Mouse (Mus musculus) small intestine, adult 2 months (tissue): Measurements from ENCODE around the gene Gm17455. TPM values are rescaled to one million over a fixed set of nuclear protein-coding genes. Genes with fewer than 3 reads are reported as not detected.

Source experiments
- H3K27ac ChIP-seq: fragments of 200-500 bp; 2 replicates; pipeline ENCODE4 v1.5.1; 2012; ENCODE audit warnings: low read depth, low read length, control low read depth, inconsistent platforms; ENCODE audit not compliant: insufficient read depth
- H3K27me3 ChIP-seq: fragments of 200-500 bp; 2 replicates; pipeline ENCODE4 v1.6.1; 2012; ENCODE audit warnings: mild to moderate bottlenecking, moderate library complexity, low read length, inconsistent platforms; ENCODE audit not compliant: control insufficient read depth, insufficient read depth
- H3K36me3 ChIP-seq: fragments of 200-500 bp; 2 replicates; pipeline ENCODE4 v1.6.1; 2012; ENCODE audit warnings: mild to moderate bottlenecking, low read length, control low read depth, inconsistent platforms; ENCODE audit not compliant: control insufficient read depth, insufficient read depth
- H3K4me1 ChIP-seq: fragments of 200-500 bp; 2 replicates; pipeline ENCODE4 v1.6.1; 2012; ENCODE audit warnings: low read length, inconsistent platforms, mixed read lengths; ENCODE audit not compliant: control insufficient read depth, insufficient read depth, insufficient read length
- H3K4me3 ChIP-seq: fragments of 200-500 bp; 2 replicates; pipeline ENCODE4 v1.5.1; 2012; ENCODE audit warnings: low read depth, mild to moderate bottlenecking, control low read depth, inconsistent platforms, low read length, moderate library complexity
- CTCF ChIP-seq: fragments of 200-500 bp; IDR thresholded peaks from 2 replicates; pipeline ENCODE4 v1.5.1; 2012; ENCODE audit warnings: low read depth, mild to moderate bottlenecking, control low read depth, inconsistent platforms, low read length, moderate library complexity, mixed read lengths; ENCODE audit not compliant: insufficient replicate concordance, insufficient read length; ENCODE audit errors: extremely low read depth
- POLR2A ChIP-seq: fragments of 200-500 bp; IDR thresholded peaks from 2 replicates; pipeline ENCODE4 v1.6.1; 2012; ENCODE audit warnings: low read depth, mild to moderate bottlenecking, control low read depth, inconsistent platforms, low read length, moderate library complexity
- WGBS: fragments of 180-500 bp; shearing (Covaris S2); methylation state at CpG from one replicate; pipeline ENCODE4 v1.1.7; 2018; 5-methylcytosine and 5-hydroxymethylcytosine counted together
- polyA plus RNA-seq: library from polyadenylated mRNA; depleted of rRNA; stranded (reverse); fragments of >200 nt; gene quantifications from 2 replicates; pipeline ENCODE4 v1.2.3, GENCODE M21; 2012

Gene Gm17455
- polyA plus RNA-seq, 1 experiment = 0.51 TPM

DNA sequence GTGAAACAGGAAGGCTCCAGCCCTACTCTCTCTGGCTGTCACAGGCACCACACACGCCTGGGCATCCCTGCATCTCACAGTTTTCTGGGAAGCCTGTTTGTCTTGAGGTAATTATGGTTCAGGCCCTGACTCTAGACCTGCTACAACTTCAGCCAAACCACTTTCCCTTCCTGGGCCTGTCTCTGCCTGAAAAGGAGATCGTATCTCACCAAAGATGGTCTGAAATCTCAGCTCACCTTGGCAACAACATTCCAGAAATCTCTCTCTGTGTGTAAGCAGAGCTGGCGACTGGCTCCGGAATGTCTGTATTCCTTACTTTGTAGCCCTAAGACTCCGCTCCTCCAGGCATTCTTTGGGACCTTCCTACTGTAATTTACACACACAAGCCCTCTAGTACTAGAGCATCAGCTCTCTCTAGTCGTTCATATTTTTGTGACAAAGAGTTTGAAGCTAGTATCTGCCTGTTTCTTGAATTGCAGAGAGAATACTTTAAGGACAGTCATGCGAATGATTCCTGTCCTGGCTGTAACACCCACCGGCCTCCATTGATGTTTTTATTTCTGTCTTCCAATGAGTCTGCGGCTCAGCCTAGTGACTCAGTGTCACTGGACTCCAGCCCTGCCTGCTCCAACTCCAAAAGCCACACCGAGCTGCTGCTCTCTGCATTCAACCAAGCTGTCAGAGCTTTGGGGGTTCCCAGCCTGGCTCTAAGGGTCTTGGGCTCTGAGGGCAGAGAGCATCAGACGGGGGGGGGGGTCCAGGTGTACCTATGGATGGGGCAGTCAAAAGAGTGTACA lies 44.4 kb upstream of the Gm17455 start:
- 67% methylated on average over 11 of the region's 11 CpGs for WGBS
- Histone ChIP-seq H3K27ac (peak overlapping the region; percentile 23), H3K27me3 (no peaks in the 10 kb centered on the region), H3K36me3 (peaks cover 3% of the 10 kb centered on the region), H3K4me3 (no peak overlapping the region), H3K4me1 (peaks cover 21% of the 10 kb centered on the region)
- TF ChIP-seq POLR2A (no peak), CTCF (no peak)

DNA sequence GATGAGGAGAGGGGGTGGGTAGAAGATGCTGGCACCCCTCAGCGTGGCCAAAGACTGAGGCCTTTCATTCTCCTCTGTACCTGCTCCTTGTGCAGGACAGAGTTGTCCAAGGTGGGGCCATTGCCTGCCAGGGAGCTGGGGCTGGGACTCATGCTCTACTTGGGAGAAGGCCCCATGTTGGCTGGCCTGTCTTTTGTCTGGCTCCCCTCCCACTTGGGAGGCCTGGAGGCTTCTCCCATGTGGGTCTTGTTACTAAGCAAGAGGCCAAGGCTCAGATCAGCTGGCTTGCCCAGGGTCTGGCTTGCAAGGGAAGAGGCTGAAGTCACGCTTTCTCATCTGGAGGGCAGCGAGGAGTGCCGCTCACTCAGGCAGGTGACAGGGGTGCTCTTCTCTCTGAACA lies 42.1 kb upstream of the Gm17455 start:
- Histone ChIP-seq H3K36me3 (peaks cover 4% of the 10 kb centered on the region), H3K27ac (no peak overlapping the region), H3K4me3 (no peak overlapping the region), H3K27me3 (no peaks in the 10 kb centered on the region), H3K4me1 (peaks cover 10% of the 10 kb centered on the region)
- WGBS = 92% methylated on average over 4 of the region's 4 CpGs
- TF ChIP-seq POLR2A (no peak), CTCF (no peak)

- Histone ChIP-seq H3K27me3 (no peaks in the 10 kb centered on the region), H3K36me3 (peaks cover 4% of the 10 kb centered on the region), H3K4me1 (peaks cover 9% of the 10 kb centered on the region), H3K27ac (no peak overlapping the region), H3K4me3 (no peak overlapping the region)
- WGBS = 91% methylated on average over 14 of the region's 14 CpGs
- TF ChIP-seq CTCF (no peak), POLR2A (no peak)
Measured at GRCm38 (mm10) chr10:60357901-60358300, 41.6 kb upstream of the Gm17455 start.

- peaks cover 4% of the 10 kb centered on the region for H3K36me3 ChIP-seq
- TF ChIP-seq POLR2A (no peak), CTCF (no peak)
- H3K27ac ChIP-seq = no peak overlapping the region
- H3K27me3 ChIP-seq = no peaks in the 10 kb centered on the region
- H3K4me3 ChIP-seq = no peak overlapping the region
- WGBS = 76% methylated on average over 4 of the region's 4 CpGs
- peaks cover 9% of the 10 kb centered on the region for H3K4me1 ChIP-seq
Measured at GRCm38 (mm10) chr10:60358776-60359175, 40.8 kb upstream of the Gm17455 start.

GRCm38 (mm10) chr10:60361615-60362309 lies 37.8 kb upstream of the Gm17455 start:
- WGBS = 38% methylated on average over 12 of the region's 12 CpGs
- H3K36me3 ChIP-seq = peaks cover 4% of the 10 kb centered on the region
- no peaks in the 10 kb centered on the region for H3K27me3 ChIP-seq
- TF ChIP-seq CTCF (no peak), POLR2A (no peak)
- H3K4me1 ChIP-seq = peaks cover 3% of the 10 kb centered on the region; the same call in 1 of the 2 replicates
- H3K27ac ChIP-seq = peak overlapping the region; percentile 7
- no peak overlapping the region for H3K4me3 ChIP-seq

DNA sequence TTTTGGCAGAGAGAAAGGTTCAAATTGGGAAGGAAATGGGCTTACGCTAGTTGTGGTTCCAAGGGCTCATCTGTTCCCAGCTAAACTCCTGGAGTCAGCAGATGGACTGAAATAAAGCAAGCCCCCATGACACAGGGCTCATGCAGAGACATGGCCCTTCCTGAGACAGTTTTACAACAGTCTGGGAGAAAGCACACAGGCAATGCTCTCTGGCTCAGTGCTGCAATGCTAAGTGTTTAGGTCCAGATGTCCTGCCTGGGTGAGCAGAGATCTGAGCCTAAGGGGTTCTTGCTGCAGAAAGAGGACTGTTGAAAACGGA lies 37.3 kb upstream of the Gm17455 start:
- H3K36me3 ChIP-seq = peaks cover 4% of the 10 kb centered on the region
- 56% methylated on average over 2 of the region's 2 CpGs for WGBS
- H3K4me3 ChIP-seq = no peak overlapping the region
- TF ChIP-seq POLR2A (no peak), CTCF (no peak)
- H3K27me3 ChIP-seq = no peaks in the 10 kb centered on the region
- peak overlapping the region; percentile 7 for H3K27ac ChIP-seq
- peaks cover 3% of the 10 kb centered on the region; the same call in 1 of the 2 replicates for H3K4me1 ChIP-seq

- H3K4me3 ChIP-seq = no peak overlapping the region
- 67% methylated on average over 6 of the region's 6 CpGs for WGBS
- H3K27ac ChIP-seq = 0 out of 2 replicates have a peak overlapping the region, but pooled peaks have one; percentile 22
- H3K27me3 ChIP-seq = no peaks in the 10 kb centered on the region
- H3K4me1 ChIP-seq = peaks cover 3% of the 10 kb centered on the region; the same call in 1 of the 2 replicates
- peaks cover 4% of the 10 kb centered on the region for H3K36me3 ChIP-seq
- TF ChIP-seq CTCF (no peak), POLR2A (no peak)
Measured at GRCm38 (mm10) chr10:60363426-60363825, 36.1 kb upstream of the Gm17455 start.
